Mouse (Mus musculus) lung, embryonic 14.5 days (tissue): ENCODE results near the gene Trnt1. TPM values are rescaled to one million over a fixed set of nuclear protein-coding genes. Genes with fewer than 3 reads are reported as not detected.

Experiments
- ATAC-seq: fragments of 200-750 bp; cut with Nextera tagmentation; 2 replicates; pipeline ENCODE4 v1.8.0; 2017; ENCODE audit warnings: mild to moderate bottlenecking, moderate TSS enrichment, moderate library complexity; ENCODE audit not compliant: insufficient read depth
- DNase-seq: peaks from one replicate; pipeline ENCODE4 v3.0.0-alpha.2; 2015
- H3K27ac ChIP-seq: fragments of 300-500 bp; sonication (generic); 2 replicates; pipeline ENCODE4 v1.5.1; 2014; ENCODE audit warnings: low read depth, mild to moderate bottlenecking, moderate library complexity
- H3K27me3 ChIP-seq: fragments of 300-500 bp; sonication (generic); 2 replicates; pipeline ENCODE4 v1.6.1; 2014; ENCODE audit warnings: low read length, control low read depth; ENCODE audit not compliant: insufficient read depth
- H3K36me3 ChIP-seq: fragments of 300-500 bp; sonication (generic); 2 replicates; pipeline ENCODE4 v1.6.1; 2014; ENCODE audit warnings: control low read depth; ENCODE audit not compliant: insufficient read depth
- H3K4me1 ChIP-seq: fragments of 300-500 bp; sonication (generic); 2 replicates; pipeline ENCODE4 v1.6.1; 2014; ENCODE audit warnings: antibody characterized with exemption, control low read depth; ENCODE audit not compliant: insufficient read depth
- H3K4me2 ChIP-seq: fragments of 300-500 bp; sonication (generic); 2 replicates; pipeline ENCODE4 v1.6.1; 2014; ENCODE audit warnings: mild to moderate bottlenecking
- H3K4me3 ChIP-seq: fragments of 300-500 bp; sonication (generic); 2 replicates; pipeline ENCODE4 v1.5.1; 2014; ENCODE audit warnings: low read depth, low read length
- H3K9ac ChIP-seq: fragments of 300-500 bp; sonication (generic); 2 replicates; pipeline ENCODE4 v1.6.1; 2014
- H3K9me3 ChIP-seq: fragments of 300-500 bp; sonication (generic); 2 replicates; pipeline ENCODE4 v1.6.1; 2016; ENCODE audit warnings: low read depth, low read length, control low read depth
- CTCF ChIP-seq: IDR thresholded peaks from 2 replicates; pipeline ENCODE4 v1.5.1; 2016; ENCODE audit warnings: antibody characterized with exemption, low read depth
- WGBS: fragments of 180-500 bp; shearing (Covaris S2); extraction: QIAGEN DNeasy Blood & Tissue Kit; methylation state at CpG from one replicate; pipeline ENCODE4 v1.1.7; 2014; 5-methylcytosine and 5-hydroxymethylcytosine counted together
- polyA plus RNA-seq: library from polyadenylated mRNA; unstranded; fragments of >200 nt; fragmentation: Nextera tagmentation; extraction: Ambion mirVana; gene quantifications from 2 replicates; pipeline ENCODE4 v1.2.1, GENCODE M21; 2014

The Trnt1 gene
- polyA plus RNA-seq, 1 experiment from 2014 or later: 62.3 TPM

GRCm38 (mm10) chr6:106740244-106740825 is 28.6 kb upstream of the Trnt1 start:
- H3K4me1 ChIP-seq: no peaks in the 10 kb centered on the region
- ATAC-seq (no peak), DNase-seq (no peak)
- no peaks in the 10 kb centered on the region for H3K36me3 ChIP-seq
- H3K4me3 ChIP-seq: no peak overlapping the region
- no peak overlapping the region for H3K9ac ChIP-seq
- no peak for TF ChIP-seq CTCF
- H3K27me3 ChIP-seq: no peaks in the 10 kb centered on the region
- H3K4me2 ChIP-seq: no peak overlapping the region
- H3K9me3 ChIP-seq: no peaks in the 10 kb centered on the region
- H3K27ac ChIP-seq: no peak overlapping the region
- WGBS: 65% methylated on average over 1 of the region's 1 CpGs

- DNase-seq (no peak), ATAC-seq (no peak)
- Histone ChIP-seq H3K27ac (no peak overlapping the region), H3K27me3 (no peaks in the 10 kb centered on the region), H3K36me3 (no peaks in the 10 kb centered on the region), H3K9ac (no peak overlapping the region), H3K9me3 (no peaks in the 10 kb centered on the region), H3K4me3 (no peak overlapping the region), H3K4me1 (no peaks in the 10 kb centered on the region), H3K4me2 (no peak overlapping the region)
- 77% methylated on average over 7 of the region's 7 CpGs for WGBS
- TF ChIP-seq CTCF: no peak
These were observed 25.2 kb upstream of the Trnt1 start for GRCm38 (mm10) chr6:106743556-106744233.

- H3K36me3 ChIP-seq: no peaks in the 10 kb centered on the region
- no peaks in the 10 kb centered on the region for H3K27me3 ChIP-seq
- WGBS: 58% methylated on average over 7 of the region's 7 CpGs
- no peak for ATAC-seq
- no peak overlapping the region for H3K27ac ChIP-seq
- no peak overlapping the region for H3K4me3 ChIP-seq
- no peak overlapping the region for H3K4me2 ChIP-seq
- no peak overlapping the region for H3K9ac ChIP-seq
- DNase-seq: no peak
- H3K9me3 ChIP-seq: no peaks in the 10 kb centered on the region
- H3K4me1 ChIP-seq: no peaks in the 10 kb centered on the region
- no peak for TF ChIP-seq CTCF
These were observed 23.1 kb upstream of the Trnt1 start for GRCm38 (mm10) chr6:106745673-106746394.

- no peak overlapping the region for H3K4me2 ChIP-seq
- 88% methylated on average over 5 of the region's 5 CpGs for WGBS
- no peak for TF ChIP-seq CTCF
- H3K27me3 ChIP-seq: no peaks in the 10 kb centered on the region
- H3K4me3 ChIP-seq: no peak overlapping the region
- DNase-seq (no peak), ATAC-seq (no peak)
- H3K9me3 ChIP-seq: no peaks in the 10 kb centered on the region
- H3K27ac ChIP-seq: no peak overlapping the region
- H3K36me3 ChIP-seq: no peaks in the 10 kb centered on the region
- H3K9ac ChIP-seq: no peak overlapping the region
- H3K4me1 ChIP-seq: no peaks in the 10 kb centered on the region
These were observed 21.7 kb upstream of the Trnt1 start for GRCm38 (mm10) chr6:106747251-106747650.

GRCm38 (mm10) chr6:106747804-106748203 is 21.1 kb upstream of the Trnt1 start:
- no peak overlapping the region for H3K4me3 ChIP-seq
- WGBS: 67% methylated on average over 3 of the region's 3 CpGs

GRCm38 (mm10) chr6:106748887-106749388 is 20.0 kb upstream of the Trnt1 start, which contains the start of gene Il5ra:
Gene Il5ra, minus strand, starts transcription at chr6:106749037.
- ATAC-seq (no peak), DNase-seq (no peak)
- Histone ChIP-seq H3K9ac (no peak within 1 kb of the TSS), H3K9me3 (no peaks in the 10 kb centered on the region), H3K36me3 (no peaks in the 10 kb centered on the region), H3K4me2 (no peak within 1 kb of the TSS), H3K27ac (no peak within 1 kb of the TSS), H3K27me3 (no peaks in the 10 kb centered on the region), H3K4me3 (no peak within 1 kb of the TSS), H3K4me1 (no peaks in the 10 kb centered on the region)
- WGBS: 56% methylated on average over 6 of the region's 6 CpGs
- no peak for TF ChIP-seq CTCF

More at GRCm38 (mm10) chr6:106747804-106748203, 21.1 kb upstream of the Trnt1 start:
- Histone ChIP-seq H3K9ac (no peak overlapping the region), H3K36me3 (no peaks in the 10 kb centered on the region), H3K4me2 (no peak overlapping the region), H3K4me1 (no peaks in the 10 kb centered on the region), H3K9me3 (no peaks in the 10 kb centered on the region), H3K27ac (no peak overlapping the region), H3K27me3 (no peaks in the 10 kb centered on the region)
- DNase-seq: no peak
- no peak for TF ChIP-seq CTCF
- no peak for ATAC-seq

GRCm38 (mm10) chr6:106750291-106750690 is 18.6 kb upstream of the Trnt1 start:
- no peak overlapping the region for H3K4me2 ChIP-seq
- 66% methylated on average over 7 of the region's 7 CpGs for WGBS
- no peak overlapping the region for H3K27ac ChIP-seq
- H3K9me3 ChIP-seq: no peaks in the 10 kb centered on the region
- H3K4me1 ChIP-seq: no peaks in the 10 kb centered on the region
- no peak for TF ChIP-seq CTCF
- H3K36me3 ChIP-seq: no peaks in the 10 kb centered on the region
- H3K27me3 ChIP-seq: no peaks in the 10 kb centered on the region
- ATAC-seq: no peak
- H3K4me3 ChIP-seq: no peak overlapping the region
- no peak for DNase-seq
- H3K9ac ChIP-seq: no peak overlapping the region
